Mouse (Mus musculus): ENCODE results near the gene Slc9a5. TPM values are rescaled to one million over a fixed set of nuclear protein-coding genes. Genes with fewer than 3 reads are reported as not detected.
A peak's percentile ranks its signal among the peaks of the same experiment; 100 is the strongest.

Gene Slc9a5
- polyA plus RNA-seq, 1 experiment from 2014 or later: 7.3 TPM

DNA sequence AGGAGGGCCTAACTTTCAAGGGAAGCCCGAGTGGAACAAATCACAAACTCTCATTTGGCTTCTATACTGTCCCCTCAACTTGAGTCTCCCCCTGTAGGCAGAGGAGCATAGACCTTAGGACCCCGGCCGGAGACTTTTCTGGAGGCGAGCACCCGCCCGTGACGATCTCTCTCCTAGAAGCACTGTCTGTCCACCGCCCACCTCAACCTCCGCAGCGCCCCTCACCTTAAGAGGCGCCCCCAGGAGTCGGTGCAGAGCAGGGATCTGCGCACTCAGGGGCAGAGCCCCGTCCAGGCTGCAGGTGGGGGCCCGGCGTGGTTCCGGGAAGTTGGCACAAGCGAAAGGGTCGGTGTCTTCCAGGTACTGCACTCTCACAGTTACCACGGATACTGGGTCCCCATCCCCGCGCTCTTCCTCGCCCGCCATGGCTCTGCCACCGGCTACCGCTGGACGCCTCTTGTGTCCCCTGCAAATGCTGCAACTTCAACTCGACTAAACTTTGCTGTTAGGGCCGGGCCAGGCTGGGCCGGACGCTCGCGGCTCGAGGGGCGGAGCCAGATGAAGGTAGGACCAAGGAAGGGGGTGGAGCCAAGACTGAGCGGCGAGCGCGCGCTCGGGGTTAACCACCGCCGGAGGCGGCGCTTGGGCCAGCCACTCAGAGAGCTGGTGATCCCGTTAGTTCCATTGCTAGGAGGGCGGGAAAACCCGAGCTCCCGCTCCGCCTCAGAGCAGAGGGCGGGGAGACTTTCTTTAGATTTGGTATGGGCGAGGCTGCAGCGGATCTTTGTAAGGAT lies 1.0 kb upstream of the Slc9a5 start, which contains the start of gene Fhod1:
Fhod1 (minus strand) TSS at position 526 of the 794 bp plus-strand sequence.
- WGBS: under 1% methylated on average over 53 of the region's 53 CpGs

GRCm38 (mm10) chr8:105349096-105349771 lies 591 bp downstream of the Slc9a5 start:
- Histone ChIP-seq H3K27me3 (peaks cover 22% of the 10 kb centered on the region), H3K4me3 (peak overlapping the region; percentile 72), H3K4me2 (peak overlapping the region; percentile 94), H3K27ac (peak overlapping the region; percentile 80), H3K9me3 (no peaks in the 10 kb centered on the region), H3K36me3 (no peaks in the 10 kb centered on the region), H3K9ac (peak overlapping the region; percentile 88), H3K4me1 (replicated peaks) (peaks cover 47% of the 10 kb centered on the region)
- under 1% methylated on average over 38 of the region's 48 CpGs for WGBS
- peak; percentile 49 for ATAC-seq (ENCODE audit: low FRiP score)

More for the DNA sequence above, 1.0 kb upstream of the Slc9a5 start, which contains the start of gene Fhod1:
- Histone ChIP-seq H3K4me1 (replicated peaks) (peaks cover 47% of the 10 kb centered on the region), H3K27me3 (peaks cover 22% of the 10 kb centered on the region), H3K4me3 (peak within 1 kb of the TSS; percentile 72), H3K9ac (peak within 1 kb of the TSS; percentile 88), H3K27ac (peak within 1 kb of the TSS; percentile 80), H3K36me3 (no peaks in the 10 kb centered on the region), H3K4me2 (peak within 1 kb of the TSS; percentile 94), H3K9me3 (no peaks in the 10 kb centered on the region)
- ATAC-seq (ENCODE audit: low FRiP score): peak; percentile 82

DNA sequence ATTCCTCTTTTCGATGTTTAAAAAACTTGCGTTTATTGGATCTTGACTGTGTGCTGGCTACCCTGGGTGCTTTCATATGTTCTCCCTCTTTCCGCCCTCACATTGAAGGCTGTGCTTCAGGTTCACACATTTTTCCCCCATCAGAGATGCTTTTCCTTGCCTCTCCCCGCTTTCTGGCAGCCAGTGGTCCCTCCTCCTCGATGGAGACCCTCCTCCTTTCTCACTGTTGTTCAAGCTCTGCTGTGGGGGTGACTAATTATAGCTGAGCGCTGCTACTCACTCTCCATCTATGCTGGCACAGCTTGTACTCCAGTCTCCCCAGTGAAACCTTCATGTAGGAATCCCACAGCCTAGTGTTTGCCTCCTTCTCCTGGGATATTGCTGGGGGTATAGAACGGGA lies 1.5 kb downstream of the Slc9a5 start:
- Histone ChIP-seq H3K4me1 (replicated peaks) (peaks cover 50% of the 10 kb centered on the region), H3K9me3 (no peaks in the 10 kb centered on the region), H3K27me3 (peaks cover 22% of the 10 kb centered on the region), H3K9ac (peak overlapping the region; percentile 88), H3K4me3 (peak overlapping the region; percentile 72), H3K36me3 (no peaks in the 10 kb centered on the region), H3K4me2 (peak overlapping the region; percentile 94), H3K27ac (peak overlapping the region; percentile 80; the same call in 1 of the 2 replicates)
- WGBS: 41% methylated on average over 7 of the region's 7 CpGs
- no peak for ATAC-seq (ENCODE audit: low FRiP score)

- peaks cover 25% of the 10 kb centered on the region for H3K4me1 ChIP-seq (replicated peaks)
Measured at GRCm38 (mm10) chr8:105353583-105354135, 5.0 kb downstream of the Slc9a5 start.

GRCm38 (mm10) chr8:105354549-105354948 lies 5.9 kb downstream of the Slc9a5 start:
- no peaks in the 10 kb centered on the region for H3K9me3 ChIP-seq
- 92% methylated on average over 4 of the region's 4 CpGs for WGBS
- peaks cover 25% of the 10 kb centered on the region for H3K4me1 ChIP-seq (replicated peaks)
- no peak overlapping the region for H3K4me2 ChIP-seq
- 0 out of 2 replicates have a peak, but pooled peaks cover 3% of the 10 kb centered on the region for H3K27me3 ChIP-seq
- no peak overlapping the region for H3K4me3 ChIP-seq
- peaks cover 33% of the 10 kb centered on the region for H3K36me3 ChIP-seq
- no peak overlapping the region for H3K9ac ChIP-seq
- ATAC-seq (ENCODE audit: low FRiP score): no peak
- H3K27ac ChIP-seq: no peak overlapping the region

More at GRCm38 (mm10) chr8:105353583-105354135, 5.0 kb downstream of the Slc9a5 start:
- H3K9me3 ChIP-seq: no peaks in the 10 kb centered on the region
- no peak overlapping the region for H3K9ac ChIP-seq
- H3K36me3 ChIP-seq: peaks cover 27% of the 10 kb centered on the region
- H3K4me3 ChIP-seq: no peak overlapping the region
- H3K27ac ChIP-seq: no peak overlapping the region
- H3K27me3 ChIP-seq: 0 out of 2 replicates have a peak, but pooled peaks cover 3% of the 10 kb centered on the region
- no peak for ATAC-seq (ENCODE audit: low FRiP score)
- 74% methylated on average over 8 of the region's 8 CpGs for WGBS
- no peak overlapping the region for H3K4me2 ChIP-seq

- H3K27me3 ChIP-seq: 0 out of 2 replicates have a peak, but pooled peaks cover 3% of the 10 kb centered on the region
- no peak overlapping the region for H3K4me2 ChIP-seq
- no peak overlapping the region for H3K27ac ChIP-seq
- peaks cover 33% of the 10 kb centered on the region for H3K36me3 ChIP-seq
- 62% methylated on average over 26 of the region's 26 CpGs for WGBS
- no peak overlapping the region for H3K4me3 ChIP-seq
- no peaks in the 10 kb centered on the region for H3K9me3 ChIP-seq
- H3K4me1 ChIP-seq (replicated peaks): peaks cover 17% of the 10 kb centered on the region
- no peak overlapping the region for H3K9ac ChIP-seq
- no peak for ATAC-seq (ENCODE audit: low FRiP score)
Measured at GRCm38 (mm10) chr8:105355179-105356024, 6.8 kb downstream of the Slc9a5 start.

DNA sequence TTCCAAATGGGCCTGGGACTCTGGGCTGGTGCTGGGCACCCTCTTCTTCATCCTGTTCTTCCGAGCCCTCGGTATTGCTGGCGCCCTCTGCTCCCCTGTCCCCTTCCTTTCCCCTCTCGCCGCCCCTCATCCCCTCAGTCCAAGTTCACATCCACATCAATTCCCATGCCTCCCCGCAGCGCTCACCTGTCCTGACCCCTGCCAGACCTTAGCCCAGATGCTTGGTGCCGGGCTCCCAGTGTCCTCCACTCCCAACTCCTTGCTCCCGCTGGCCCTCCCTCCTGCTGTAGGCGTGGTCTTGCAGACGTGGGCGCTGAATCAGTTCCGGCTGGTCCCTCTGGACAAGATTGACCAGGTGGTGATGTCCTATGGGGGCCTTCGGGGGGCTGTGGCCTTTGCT lies 8.0 kb downstream of the Slc9a5 start:
- H3K27ac ChIP-seq: no peak overlapping the region
- H3K9me3 ChIP-seq: no peaks in the 10 kb centered on the region
- WGBS: 88% methylated on average over 14 of the region's 14 CpGs
- H3K4me1 ChIP-seq (replicated peaks): 0 out of 2 replicates have a peak, but pooled peaks cover 13% of the 10 kb centered on the region
- H3K36me3 ChIP-seq: peaks cover 33% of the 10 kb centered on the region
- no peak for ATAC-seq (ENCODE audit: low FRiP score)
- no peak overlapping the region for H3K9ac ChIP-seq
- no peaks in the 10 kb centered on the region for H3K27me3 ChIP-seq
- H3K4me2 ChIP-seq: no peak overlapping the region
- H3K4me3 ChIP-seq: no peak overlapping the region

DNA sequence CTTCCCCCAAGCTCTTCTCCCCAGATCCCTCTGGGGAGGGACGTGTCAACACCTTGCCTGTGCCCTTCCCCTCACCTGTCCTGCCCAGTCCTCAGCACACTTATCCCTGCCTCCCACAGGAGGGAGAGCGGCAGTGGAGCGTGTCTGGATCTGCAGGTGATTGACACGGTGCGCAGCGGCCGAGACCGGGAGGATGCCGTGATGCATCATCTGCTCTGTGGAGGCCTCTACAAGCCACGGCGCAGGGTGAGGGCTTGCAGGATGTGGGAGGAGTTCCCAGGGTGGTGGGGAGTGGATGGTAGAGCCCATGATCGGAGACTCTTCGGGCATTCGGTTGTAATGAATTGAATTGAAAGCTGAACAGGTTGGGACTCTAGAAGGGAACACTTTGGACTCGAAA lies 10.6 kb downstream of the Slc9a5 start:
- H3K9me3 ChIP-seq: no peaks in the 10 kb centered on the region
- no peak overlapping the region for H3K9ac ChIP-seq
- H3K4me2 ChIP-seq: no peak overlapping the region
- H3K4me3 ChIP-seq: no peak overlapping the region
- H3K27me3 ChIP-seq: no peaks in the 10 kb centered on the region
- no peak for ATAC-seq (ENCODE audit: low FRiP score)
- WGBS: 68% methylated on average over 15 of the region's 15 CpGs
- peaks cover 42% of the 10 kb centered on the region for H3K36me3 ChIP-seq
- 0 out of 2 replicates have a peak, but pooled peaks cover 17% of the 10 kb centered on the region for H3K4me1 ChIP-seq (replicated peaks)
- no peak overlapping the region for H3K27ac ChIP-seq

GRCm38 (mm10) chr8:105359646-105360045 lies 11.0 kb downstream of the Slc9a5 start:
- Histone ChIP-seq H3K36me3 (peaks cover 46% of the 10 kb centered on the region), H3K9ac (no peak overlapping the region), H3K4me3 (no peak overlapping the region), H3K4me2 (no peak overlapping the region), H3K9me3 (no peaks in the 10 kb centered on the region), H3K4me1 (replicated peaks) (0 out of 2 replicates have a peak, but pooled peaks cover 17% of the 10 kb centered on the region), H3K27me3 (no peaks in the 10 kb centered on the region), H3K27ac (no peak overlapping the region)
- peak; percentile 31; the same call in 1 of the 2 replicates for ATAC-seq (ENCODE audit: low FRiP score)
- WGBS: 47% methylated on average over 4 of the region's 4 CpGs

- Histone ChIP-seq H3K9ac (peak overlapping the region; percentile 19; the same call in 1 of the 2 replicates), H3K27ac (no peak overlapping the region), H3K4me1 (replicated peaks) (0 out of 2 replicates have a peak, but pooled peaks cover 12% of the 10 kb centered on the region), H3K36me3 (peaks cover 40% of the 10 kb centered on the region), H3K27me3 (no peaks in the 10 kb centered on the region), H3K9me3 (no peaks in the 10 kb centered on the region), H3K4me2 (no peak overlapping the region), H3K4me3 (no peak overlapping the region)
- ATAC-seq (ENCODE audit: low FRiP score): no peak
- 80% methylated on average over 12 of the region's 12 CpGs for WGBS
Measured at GRCm38 (mm10) chr8:105361751-105362702, 13.4 kb downstream of the Slc9a5 start.

All from hindbrain, embryonic 13.5 days (tissue).